Mouse (Mus musculus) erythroblast, adult 5-6 weeks (primary cell): ENCODE data around the gene Mmachc. TPM values are rescaled to one million over a fixed set of nuclear protein-coding genes. Genes with fewer than 3 reads are reported as not detected.
A peak's percentile ranks its signal among the peaks of the same experiment; 100 is the strongest.
"Not testable (repeated sequence)": the region's sequence is repeated elsewhere in the genome, so short reads cannot be mapped to it uniquely, and the experiment has no call there.

Source experiments
- ATAC-seq: replicated peaks from 2 replicates; pipeline ENCODE4 v1.8.0; 2016; ENCODE audit warnings: moderate number of reproducible peaks, mild to moderate bottlenecking, moderate TSS enrichment, inconsistent platforms; ENCODE audit not compliant: poor library complexity, low FRiP score, severe bottlenecking
- total RNA-seq, 2 experiments: library from RNA; stranded (forward) in 1 of 2; stranded (reverse) in 1 of 2; fragments of 150-400 nt in 1 of 2; fragments of 200-764, 138-1000 nt in 1 of 2; gene quantifications; 2 replicates each; pipeline versions ENCODE4 v1.2.3 to v1.2.4; 2015 to 2017; ENCODE audit warnings: low replicate concordance in 2 of 2

Gene Mmachc
- total RNA-seq, 2 experiments from 2014 or later = 1.8 to 4.4 TPM

DNA sequence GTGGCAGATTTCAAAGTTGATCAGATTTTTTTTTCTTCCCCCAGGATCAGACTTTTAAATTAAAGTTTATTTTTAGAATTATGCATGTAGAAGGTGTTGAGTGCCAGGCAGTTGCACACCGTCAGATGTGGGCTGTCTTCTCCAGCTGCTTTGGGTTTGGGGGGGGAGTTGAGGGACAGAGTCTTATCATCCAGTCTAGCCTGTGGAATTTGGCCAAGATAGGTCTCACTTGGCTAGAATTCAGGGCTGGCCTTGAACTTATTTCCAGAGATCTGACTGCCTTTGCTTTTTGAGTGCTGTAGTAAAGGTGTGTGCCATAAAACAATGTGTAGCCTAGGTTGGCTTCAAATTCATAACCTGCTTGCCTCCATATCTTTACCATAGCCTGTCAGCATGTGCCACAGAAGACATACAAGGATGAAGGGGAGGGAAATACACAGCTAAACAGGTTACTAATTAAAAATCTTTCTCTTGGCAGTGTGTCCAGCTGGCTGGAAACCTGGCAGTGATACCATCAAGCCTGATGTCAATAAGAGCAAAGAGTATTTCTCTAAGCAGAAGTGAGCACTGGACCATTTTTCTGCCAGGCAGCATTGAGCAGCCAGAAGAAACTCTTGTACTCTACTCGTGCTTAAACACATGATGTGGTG is 9.4 kb downstream of the Mmachc start:
- no peak for ATAC-seq

DNA sequence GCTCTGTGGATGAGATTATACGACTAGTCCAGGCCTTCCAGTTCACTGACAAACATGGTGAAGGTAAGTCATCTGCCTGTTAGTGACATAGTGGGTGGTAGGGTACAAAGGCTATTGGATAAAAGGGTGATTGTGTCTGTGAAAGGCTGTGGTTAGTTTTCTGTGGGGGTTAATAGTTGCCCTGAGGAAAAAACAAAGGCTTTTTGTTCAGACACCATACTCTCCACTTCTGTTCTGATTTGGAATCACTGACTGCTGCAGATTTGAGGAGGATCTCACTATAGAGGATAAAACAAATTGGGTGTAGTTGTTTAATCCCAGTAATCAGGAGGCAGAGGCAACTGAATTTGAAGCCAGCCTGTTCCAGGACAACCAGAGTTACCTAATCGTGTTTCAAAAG is 14.4 kb downstream of the Mmachc start:
- ATAC-seq = no peak

DNA sequence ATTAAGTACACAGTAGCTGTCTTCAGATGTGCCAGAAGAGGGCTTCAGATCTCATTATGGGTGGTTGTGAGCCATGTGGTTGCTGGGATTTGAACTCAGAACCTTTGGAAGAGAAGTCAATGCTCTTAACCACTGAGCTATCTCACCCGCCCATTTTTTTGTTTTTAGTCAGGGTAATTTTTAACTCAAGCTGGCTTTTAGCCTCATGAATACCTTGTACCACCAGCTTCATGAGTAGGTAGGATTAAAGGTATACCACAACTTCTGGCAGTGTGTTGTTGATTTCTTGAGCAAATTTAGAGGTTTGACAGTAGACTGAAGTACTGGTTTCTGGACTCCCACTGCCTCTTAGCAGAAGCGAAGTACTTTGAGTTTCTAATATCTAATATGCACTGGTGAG is 16.1 kb downstream of the Mmachc start:
- ATAC-seq = no peak

DNA sequence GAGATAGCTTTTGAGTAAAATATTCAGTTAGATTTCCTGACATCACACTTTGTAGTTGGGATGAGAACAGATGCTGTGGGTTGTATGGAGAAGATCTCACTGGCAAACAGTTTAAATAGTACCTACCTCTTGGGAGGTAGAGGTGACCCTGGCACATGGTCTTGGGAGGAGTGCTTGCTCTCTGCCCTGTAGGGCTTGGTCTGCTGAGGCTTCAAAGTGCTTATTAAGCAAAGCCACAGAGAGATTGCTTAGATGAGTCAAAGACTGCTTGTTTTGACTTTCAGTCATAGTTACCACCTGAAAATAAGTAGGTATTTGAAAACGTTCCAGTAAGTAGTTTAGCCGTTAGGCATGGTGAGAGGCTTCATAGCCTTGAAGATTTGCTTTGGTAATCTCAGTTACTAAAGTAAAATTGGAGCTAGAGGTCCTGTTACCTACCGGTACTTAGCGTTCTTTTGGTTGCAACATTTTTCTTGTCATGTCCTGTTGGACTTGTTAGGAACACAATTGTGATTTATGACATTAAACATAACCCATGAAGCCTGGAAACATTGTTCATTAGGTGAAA is 18.8 kb downstream of the Mmachc start:
- ATAC-seq = no peak

DNA sequence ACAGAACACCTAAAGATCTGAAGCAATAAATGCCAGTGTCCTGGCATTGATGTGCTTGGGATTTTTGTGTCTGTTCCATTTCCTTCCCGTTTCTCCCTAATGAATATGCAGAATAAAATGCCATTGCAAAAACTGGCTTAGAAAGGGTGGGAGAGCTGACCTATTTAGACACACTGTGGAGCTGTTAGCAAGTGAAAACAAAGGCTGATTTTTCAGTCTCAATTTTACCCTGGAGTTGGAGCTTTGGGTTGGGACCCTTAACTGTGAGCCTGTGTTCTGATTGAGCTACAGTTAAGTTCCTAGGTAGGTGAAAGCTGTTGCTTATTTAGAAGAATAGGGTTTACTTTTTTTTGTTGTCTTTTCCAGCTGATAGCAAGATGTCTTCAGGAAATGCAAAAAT is 21.2 kb downstream of the Mmachc start:
- ATAC-seq = no peak

DNA sequence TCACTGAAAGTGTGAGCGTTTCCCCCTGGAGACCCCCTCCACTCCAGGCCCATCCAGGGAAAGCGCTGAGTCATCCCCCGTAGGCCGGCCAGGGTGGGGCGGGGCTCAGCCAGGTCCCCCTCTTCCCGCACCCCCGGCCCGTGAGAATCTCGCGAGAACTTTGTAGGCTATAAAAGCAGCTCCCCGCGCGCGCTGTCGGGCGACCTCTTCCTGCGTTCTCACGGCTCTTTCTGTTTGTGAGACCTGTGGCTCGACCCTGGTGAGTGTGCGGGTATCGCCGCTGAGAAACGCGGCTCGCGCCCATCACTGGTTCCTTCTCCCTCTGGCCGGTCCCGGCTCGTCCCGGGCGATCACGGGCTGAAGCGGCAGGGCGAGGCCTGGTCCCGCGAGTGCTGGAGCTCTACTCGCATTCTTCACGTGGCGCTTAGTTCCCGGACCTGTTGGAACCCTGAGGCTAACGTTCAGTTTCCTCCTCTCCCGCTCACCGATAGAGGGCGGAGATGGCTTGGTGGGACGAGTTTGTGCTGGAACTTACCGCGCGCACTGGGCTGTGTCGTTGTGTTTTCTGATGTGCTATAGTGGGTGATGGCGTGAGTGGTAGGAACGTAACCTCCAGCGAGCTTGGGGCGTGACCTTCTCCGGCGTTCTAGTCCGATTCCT is 22.7 kb downstream of the Mmachc start, which contains the start of gene Prdx1:
Gene Prdx1 (plus strand): TSS at position 143 of the 660 bp plus-strand sequence.
- ATAC-seq = peak; percentile 93

DNA sequence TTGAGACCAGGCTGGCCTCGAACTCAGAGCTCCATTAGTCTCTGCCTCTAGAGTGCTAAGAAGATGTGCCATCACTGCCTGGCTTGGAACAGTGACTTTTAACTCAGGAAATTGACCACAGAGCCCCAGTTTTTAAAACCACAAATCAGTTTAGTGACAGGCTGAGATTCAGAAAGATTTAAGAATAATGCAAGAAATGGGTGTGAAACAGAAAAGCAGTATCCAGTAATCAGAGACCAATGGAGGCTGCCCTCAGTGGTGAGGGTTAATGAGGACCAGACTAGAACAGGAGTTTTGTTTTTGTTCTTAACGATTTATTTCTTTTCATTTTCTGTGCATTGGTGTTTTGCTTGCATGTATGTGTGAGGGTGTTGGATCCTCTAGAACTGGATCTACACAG is 23.5 kb downstream of the Mmachc start:
- no peak for ATAC-seq

DNA sequence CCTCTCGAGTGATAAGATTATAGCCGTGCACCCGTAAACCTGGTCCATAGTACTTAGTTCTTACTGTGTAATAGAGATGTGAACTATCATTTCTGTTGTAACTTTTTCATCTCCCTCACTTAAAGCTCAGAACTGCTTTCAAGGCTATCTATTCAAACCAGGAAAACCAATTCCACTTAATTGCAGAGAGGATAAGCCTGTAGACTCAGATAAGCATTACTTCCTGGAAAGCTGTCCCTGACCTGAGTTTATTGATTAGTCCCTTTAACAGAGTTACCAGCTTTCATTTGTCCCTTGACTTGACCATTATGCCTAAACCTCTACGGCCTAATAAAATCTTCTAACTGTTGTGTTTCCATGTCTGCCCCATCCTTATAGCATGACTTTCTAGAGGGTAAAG is 24.2 kb downstream of the Mmachc start:
- ATAC-seq = no peak

DNA sequence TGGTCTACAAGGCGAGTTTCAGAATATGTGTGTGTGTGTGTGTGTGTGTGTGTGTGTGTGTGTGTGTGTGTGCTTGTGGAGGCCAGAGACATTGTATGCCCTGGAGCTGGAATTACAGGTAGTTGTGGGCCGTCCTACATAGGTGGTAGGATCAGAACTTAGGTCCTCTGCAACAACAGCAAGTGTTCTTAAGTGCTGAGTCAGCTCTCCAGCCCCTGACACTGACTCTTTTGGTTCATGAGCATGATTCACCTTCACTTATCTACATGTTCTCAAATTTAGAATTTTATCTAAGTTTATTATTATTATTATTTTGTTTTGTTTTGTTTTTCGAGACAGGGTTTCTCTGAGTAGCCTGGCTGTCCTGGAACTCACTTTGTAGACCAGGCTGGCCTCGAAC is 27.7 kb downstream of the Mmachc start:
- not testable (repeated sequence) for ATAC-seq

DNA sequence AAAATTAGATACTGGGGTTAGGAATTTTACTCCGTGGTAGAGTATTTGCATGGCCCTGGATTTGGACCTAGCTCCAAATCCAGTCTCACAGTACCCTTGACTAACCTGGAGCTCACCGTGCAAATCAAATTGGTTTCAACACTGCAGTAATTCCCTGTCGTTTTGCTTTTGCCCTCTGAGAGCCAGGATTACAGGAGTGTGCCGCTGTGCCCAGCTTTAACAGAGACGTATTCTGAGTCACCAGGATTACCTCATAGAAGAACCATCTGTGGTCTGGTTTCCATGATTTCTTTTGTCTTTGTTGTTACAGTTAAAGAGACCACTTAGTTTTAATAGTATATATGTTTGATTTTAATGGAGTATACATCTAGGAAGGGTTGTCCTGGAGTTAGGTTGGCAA is 29.1 kb downstream of the Mmachc start:
- ATAC-seq = no peak

DNA sequence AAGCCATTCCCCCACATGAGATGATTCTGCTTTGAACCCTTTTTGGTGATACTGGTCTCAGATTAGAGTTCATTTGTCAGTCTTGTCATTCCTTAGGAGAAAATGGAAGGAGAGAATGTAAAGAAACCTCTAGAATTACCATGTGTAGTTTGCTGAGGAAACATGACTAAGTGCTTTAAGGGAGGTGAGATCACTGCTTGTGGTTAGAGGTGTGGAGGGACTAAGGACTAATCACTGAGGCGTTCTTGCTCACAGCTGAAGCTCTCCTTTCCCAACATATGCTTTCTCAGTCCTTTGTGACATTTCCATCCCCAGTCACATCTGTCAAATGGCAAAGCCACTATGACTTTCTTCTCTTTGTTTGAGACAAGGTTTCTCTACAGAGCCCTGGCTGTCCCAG is 30.4 kb downstream of the Mmachc start:
- ATAC-seq = no peak

DNA sequence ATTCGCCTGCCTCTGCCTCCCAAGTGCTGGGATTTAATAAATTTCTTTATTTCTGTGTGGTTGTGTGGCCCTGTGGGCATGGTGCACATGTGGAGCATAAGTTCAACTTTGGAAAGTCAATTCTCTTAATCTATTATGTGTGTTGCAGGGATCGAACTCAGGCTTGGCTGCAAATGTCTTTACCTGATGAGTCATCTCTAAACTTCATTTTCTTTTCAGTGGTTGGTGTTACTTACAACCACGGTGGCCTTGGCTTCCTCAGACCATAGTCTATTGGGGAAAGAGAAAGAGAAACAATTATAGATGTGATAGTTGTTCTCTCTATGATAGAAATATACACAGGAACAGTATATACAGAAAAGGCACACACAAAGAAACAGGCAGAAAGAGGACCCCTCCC is 32.2 kb downstream of the Mmachc start:
- no peak for ATAC-seq

DNA sequence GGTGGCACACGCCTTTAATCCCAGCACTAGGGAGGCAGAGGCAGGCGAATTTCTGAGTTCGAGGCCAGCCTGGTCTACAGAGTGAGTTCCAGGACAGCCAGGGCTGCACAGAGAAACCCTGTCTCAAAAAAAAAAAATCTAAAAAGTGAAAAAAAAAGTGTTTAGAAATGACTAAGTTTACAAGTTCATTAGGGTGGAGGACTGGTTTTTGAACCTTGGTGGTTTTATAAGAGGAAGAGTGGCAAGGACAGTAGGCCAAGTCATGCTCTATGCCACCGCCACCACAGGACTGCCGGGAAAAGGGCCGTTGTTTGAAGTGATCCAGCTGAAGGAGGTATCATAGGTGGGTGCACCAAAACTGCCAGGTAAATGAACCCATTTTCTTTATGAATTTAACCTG is 33.4 kb downstream of the Mmachc start:
- not testable (repeated sequence) for ATAC-seq

DNA sequence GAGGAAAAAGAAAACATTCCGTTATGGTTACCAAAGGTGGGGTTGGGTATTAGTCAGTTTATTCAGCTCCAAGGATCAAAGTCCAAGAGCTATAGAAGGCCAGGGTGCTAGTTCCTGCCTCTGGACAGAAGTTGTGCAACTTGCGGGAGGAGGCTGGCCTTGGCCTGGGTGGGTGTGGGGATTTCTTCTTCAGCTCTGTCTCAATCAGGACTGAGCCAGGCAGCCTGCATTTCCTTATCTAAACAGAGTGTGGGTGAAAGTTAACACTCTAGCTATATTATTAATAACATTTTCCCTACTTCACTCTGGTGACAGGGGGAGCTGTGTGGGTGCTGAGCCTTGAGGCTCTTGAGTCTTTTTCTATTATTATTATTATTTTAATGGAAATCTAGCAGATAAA is 35.4 kb downstream of the Mmachc start:
- ATAC-seq = peak; percentile 74

DNA sequence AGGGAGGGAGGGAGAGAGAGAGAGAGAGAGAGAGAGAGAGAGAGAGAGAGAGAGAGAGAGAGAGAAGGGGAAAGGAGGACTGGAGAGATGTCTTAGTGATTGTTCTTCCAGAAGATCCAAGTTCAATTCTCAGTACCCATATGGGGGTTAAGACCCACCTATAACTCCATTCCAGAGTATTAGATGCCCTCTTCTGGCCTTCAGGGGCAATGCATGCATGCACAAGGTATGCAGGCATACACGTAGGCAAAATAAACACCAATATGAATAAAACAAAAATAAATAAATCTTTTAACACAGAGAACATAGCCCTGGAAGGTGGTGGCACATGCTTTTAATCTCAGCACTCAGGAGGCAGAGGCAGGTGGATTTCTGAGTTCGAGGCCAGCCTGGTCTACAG is 38.9 kb downstream of the Mmachc start:
- no peak for ATAC-seq

DNA sequence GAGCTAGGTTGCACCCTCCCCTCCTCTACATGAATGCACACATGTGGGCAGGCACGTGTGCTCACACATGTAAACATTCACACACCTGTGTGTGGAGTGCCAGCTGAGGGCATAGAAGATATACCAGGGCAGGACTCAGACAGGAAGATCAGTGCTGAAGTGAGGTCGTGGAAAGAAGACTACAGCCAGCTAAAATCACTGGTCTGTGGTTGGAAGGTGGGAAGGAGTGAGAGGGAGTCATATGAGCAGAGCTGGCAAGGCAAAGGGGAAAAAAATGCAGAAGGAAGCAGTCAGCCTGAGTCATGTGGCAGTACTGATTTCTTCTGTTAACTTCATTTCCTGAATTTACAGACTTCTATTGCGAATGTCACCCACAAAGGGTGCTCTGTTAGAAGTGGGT is 40.1 kb downstream of the Mmachc start:
- ATAC-seq = no peak

DNA sequence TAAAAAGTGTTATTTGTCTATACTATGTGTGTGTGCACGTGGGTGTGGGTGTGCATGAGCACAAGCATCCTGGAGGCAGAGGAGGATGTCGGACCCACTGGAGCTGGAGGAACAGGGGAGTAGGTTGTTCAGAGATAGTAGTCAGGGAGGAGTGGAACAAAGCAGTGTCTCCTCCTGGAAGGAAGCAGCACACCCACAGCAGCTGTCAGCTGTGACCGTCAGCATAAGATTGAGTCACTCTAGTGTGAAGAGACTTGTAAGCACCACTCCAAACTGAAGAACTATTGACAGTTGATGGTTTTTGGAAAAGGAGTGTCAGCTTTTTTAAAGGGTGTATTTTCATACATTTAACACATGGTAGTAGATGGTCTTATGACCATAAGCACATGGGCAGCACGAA is 41.6 kb downstream of the Mmachc start:
- no peak for ATAC-seq

DNA sequence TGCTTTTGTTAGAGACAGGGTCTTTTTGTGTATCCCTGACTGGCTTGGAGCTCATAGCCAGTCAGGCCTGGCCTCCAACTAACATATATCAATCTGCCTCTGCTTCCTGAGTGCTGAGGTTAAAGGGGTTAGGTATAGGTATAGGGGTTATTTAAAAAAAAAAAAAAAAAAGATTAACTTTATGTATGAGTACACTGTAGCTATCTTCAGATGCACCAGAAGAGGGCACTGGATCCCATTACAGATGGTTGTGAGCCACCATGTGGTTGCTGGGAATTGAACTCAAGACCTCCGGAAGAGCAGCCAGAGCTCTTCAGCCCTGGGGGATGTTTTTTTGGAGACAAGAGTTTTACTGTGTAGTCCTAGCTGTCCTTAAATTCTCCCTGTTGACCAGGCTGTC is 46.2 kb downstream of the Mmachc start:
- no peak for ATAC-seq

DNA sequence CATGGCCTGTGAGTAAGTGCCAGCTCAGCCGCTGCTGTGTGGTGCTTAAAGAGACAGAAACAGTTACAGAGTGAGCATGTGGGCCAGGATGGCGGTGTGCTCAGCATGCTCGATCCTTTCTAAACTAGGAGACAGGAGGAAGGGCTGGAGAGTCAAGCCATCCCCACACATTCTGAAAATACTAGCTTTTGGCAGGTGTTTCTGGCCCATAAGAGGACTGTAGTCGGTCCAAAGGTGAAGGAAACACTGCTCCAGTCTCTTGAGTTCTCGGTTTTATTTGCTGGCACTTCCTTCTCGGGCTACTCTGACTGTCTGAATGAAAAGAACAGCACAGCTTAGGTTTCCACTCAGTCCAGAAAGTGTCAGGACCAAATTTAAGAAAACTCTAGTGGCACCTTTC is 47.4 kb downstream of the Mmachc start:
- no peak for ATAC-seq

DNA sequence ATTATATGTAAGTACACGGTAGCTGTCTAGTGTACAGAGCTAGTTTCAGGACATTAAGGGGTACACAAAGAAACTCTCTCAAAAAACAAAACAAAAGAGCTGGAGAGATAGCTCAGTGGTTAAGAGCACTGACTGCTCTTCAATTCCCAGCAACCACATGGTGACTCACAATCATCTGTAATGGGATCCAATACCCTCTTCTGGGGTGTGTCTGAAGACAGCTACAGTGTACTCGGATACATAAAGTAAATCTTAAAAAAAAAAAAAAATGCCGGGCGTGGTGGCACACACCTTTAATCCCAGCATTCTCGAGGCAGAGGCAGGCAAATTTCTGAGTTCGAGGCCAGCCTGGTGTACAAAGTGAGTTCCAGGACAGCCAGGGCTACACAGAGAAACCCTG is 48.3 kb downstream of the Mmachc start:
- not testable (repeated sequence) for ATAC-seq

DNA sequence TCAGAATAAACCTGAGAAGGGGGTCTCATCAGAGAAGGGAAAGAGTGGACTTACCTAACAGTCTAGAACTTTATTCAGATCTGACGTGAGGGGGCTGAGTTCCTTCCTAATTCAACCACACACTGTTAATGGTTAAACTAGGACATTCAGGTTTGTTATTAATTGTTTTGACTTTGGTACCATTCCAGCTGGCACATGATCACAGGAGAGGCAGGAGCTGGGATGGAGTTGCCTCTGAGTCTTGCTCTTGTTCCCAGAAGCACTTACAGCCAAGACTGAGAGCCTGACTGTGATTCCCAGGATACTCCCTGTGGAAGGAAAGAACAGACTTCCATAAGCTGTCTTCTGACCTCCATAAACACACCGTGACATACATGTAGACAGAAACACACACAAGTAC is 48.7 kb downstream of the Mmachc start:
- no peak for ATAC-seq

DNA sequence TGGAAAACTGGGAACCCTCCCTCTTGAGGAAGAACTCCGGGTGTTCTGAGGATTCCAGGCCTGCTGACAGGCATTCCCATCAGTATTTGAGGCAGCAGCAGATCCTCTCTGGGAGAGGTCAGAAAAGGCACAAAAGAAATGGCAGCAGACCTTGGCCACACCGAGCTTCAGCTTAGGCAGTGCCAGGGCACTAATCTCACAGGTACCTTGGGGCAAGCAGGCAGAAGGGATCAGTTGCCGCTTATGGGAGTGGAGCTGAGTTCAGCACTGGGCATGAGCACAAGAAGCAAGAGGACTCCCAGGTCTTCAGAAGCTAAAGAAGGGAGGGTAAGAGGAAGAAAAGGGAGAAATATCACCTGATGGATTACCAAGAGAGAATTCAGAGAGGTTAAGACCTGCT is 50.2 kb downstream of the Mmachc start:
- ATAC-seq = no peak
